Mouse (Mus musculus): ENCODE data around the gene Psmb9.

DNA sequence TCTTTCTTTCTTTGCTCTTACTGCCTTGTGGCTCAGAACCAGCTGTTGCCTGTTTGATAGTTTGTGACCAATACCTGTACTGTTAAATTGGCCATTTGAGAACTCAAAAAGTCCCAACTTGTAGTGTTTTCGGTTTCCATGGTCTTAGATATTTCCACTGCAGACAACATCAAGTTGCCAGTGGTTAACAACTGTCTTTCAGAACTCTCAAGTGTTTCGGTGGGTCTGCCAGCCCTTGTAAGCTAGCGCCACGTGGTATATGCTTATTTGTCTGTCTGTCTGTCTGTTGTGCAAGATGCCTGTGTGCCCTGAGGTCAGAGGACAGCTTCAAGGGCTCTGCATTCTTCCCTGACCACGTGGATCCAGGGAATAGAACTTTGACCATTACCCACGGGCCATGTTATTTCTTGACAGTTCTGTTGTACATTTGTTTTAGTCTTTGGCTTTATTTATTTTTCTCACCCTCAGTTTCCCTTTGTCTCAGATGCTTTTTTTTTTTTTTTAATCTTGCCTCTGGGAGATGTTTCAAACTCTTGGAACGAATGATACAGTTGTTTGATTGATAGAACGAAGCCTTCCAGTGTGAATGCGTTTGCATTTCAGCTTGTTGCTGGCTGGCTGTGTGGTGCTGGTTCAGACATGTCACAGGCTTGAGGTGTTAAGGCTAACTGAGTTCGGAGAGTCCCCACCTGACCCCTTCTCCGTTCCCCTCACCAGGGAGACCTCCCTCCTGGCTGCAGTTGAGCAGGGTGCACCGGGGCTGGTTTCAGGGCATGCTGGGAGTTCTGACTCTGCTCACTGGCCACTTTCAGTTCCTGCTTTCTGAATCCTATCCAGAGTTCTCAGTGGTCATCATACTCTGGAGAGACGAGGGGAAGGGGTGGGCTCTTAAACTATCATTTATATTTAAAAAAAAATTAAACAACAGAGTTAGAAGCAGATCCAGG, 7.4 kb downstream of the Psmb9 start:
- TF ChIP-seq CTCF (IDR thresholded peaks at IDR 0.05; ENCODE audit: borderline replicate concordance, control insufficient read depth, extremely low read depth, insufficient read depth, low read length, poor library complexity) (no peak), POLR2A (IDR thresholded peaks at IDR 0.05; ENCODE audit: control insufficient read depth, extremely low read depth, insufficient read depth, low read length, poor library complexity) (no peak)
